Mouse (Mus musculus): ENCODE measurements at regions not wholly inside any gene's neighbourhood (a gene's known extent, or its start where the extent isn't known, plus 50 kb on each side); places are given as distances from the start of the nearest gene placed in this dataset.

GRCm38 (mm10) chr3:60411746-60412145 is 60.9 kb upstream of the Mbnl1 start:
- no peak for DNase-seq (ENCODE audit: low read depth, low spot score)

GRCm38 (mm10) chr3:60412206-60412605 is 60.4 kb upstream of the Mbnl1 start:
- no peak for DNase-seq (ENCODE audit: low read depth, low spot score)

DNA sequence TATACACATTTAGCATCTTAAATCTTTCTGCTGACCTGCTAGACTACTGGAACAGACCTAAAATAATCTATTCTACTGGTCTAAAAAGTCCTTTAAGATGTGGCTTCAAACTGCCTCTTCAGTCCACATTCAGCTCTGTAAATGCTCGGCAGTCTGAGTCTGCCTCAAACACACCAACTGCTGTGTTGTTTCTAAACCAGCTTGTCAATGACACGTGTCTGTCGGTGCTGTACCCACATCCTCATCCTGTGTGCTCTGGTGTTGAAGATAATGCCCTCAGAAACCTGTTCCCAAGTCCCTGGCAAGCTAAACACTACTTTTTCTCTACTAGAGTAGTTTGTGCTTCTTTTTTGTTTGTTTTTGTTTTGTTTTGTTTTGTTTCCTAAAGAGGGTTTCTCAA is 58.9 kb upstream of the Mbnl1 start:
- no peak for DNase-seq (ENCODE audit: low read depth, low spot score)

DNA sequence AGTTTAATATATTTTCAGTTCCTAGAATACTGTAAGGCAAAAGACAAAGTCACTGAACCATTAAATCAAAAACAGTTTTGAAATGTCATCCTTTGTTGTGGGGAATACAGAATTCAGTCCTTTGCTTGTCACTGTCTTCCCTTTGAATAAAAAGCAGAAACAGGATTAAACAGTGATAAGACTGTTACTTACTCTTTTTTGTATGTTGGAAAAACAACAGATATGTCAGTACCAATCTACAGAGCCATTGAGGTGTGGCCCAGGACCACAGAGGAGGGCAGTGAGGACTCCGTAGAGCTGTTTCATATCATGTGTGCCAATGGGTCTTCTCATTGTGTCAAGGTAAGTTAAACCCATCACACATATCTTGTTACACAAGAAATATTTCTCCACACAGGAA is 55.6 kb upstream of the Mbnl1 start:
- no peak for DNase-seq (ENCODE audit: low read depth, low spot score)

DNA sequence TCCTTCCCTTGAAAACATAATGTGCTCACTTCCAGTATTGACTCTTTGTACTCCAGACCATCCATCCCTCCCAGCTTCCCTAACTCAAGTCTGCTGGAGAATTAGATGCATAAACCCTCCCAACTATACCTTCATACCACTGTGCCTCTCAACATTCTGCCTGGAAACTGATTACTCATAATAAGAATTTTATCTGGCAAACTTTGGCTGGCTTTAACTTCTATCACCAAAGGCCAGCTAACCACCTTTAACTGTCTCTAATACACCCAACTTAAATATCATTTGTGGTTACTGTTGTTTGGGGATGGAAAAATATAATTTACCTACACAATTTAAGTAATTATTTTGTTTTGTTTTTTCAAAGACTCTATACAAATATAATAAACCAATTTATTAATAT is 54.0 kb upstream of the Mbnl1 start:
- no peak for DNase-seq (ENCODE audit: low read depth, low spot score)

GRCm38 (mm10) chr3:60419216-60419615 is 53.4 kb upstream of the Mbnl1 start:
- no peak for DNase-seq (ENCODE audit: low read depth, low spot score)
